Mouse (Mus musculus) neural tube, embryonic 14.5 days (tissue): ENCODE measurements at regions not wholly inside any gene's neighbourhood (a gene's known extent, or its start where the extent isn't known, plus 50 kb on each side); places are given as distances from the start of the nearest gene placed in this dataset.

Source experiments
- ATAC-seq: fragments of 200-750 bp; cut with Nextera tagmentation; 2 replicates; pipeline ENCODE4 v1.8.0; 2017; ENCODE audit warnings: low read depth, mild to moderate bottlenecking, moderate TSS enrichment, moderate library complexity
- H3K27ac ChIP-seq: fragments of 300-500 bp; sonication (generic); 2 replicates; pipeline ENCODE4 v1.5.1; 2014; ENCODE audit warnings: low read depth, mild to moderate bottlenecking, control low read depth, low read length, moderate library complexity, mixed read lengths
- H3K27me3 ChIP-seq: fragments of 300-500 bp; sonication (generic); 2 replicates; pipeline ENCODE4 v1.6.1; 2014; ENCODE audit warnings: low read length; ENCODE audit not compliant: control insufficient read depth, insufficient read depth
- H3K36me3 ChIP-seq: fragments of 300-500 bp; sonication (generic); 2 replicates; pipeline ENCODE4 v1.6.1; 2014; ENCODE audit warnings: low read length, mixed read lengths; ENCODE audit not compliant: control insufficient read depth, insufficient read depth
- H3K4me1 ChIP-seq: fragments of 300-500 bp; sonication (generic); 2 replicates; pipeline ENCODE4 v1.6.1; 2014; ENCODE audit warnings: low read length; ENCODE audit not compliant: control insufficient read depth, insufficient read depth
- H3K4me2 ChIP-seq: fragments of 300-500 bp; sonication (generic); 2 replicates; pipeline ENCODE4 v1.6.1; 2014; ENCODE audit warnings: mild to moderate bottlenecking, low read depth, low read length, control low read depth
- H3K4me3 ChIP-seq: fragments of 300-500 bp; sonication (generic); 2 replicates; pipeline ENCODE4 v1.5.1; 2014; ENCODE audit warnings: low read depth, low read length, control low read depth, mixed read lengths
- H3K9ac ChIP-seq: fragments of 300-500 bp; sonication (generic); replicated peaks from 2 replicates; pipeline ENCODE4 v1.6.1; 2014; ENCODE audit warnings: low read depth, mild to moderate bottlenecking, control low read depth, low read length, mixed read lengths
- H3K9me3 ChIP-seq: fragments of 300-500 bp; sonication (generic); 2 replicates; pipeline ENCODE4 v1.6.1; 2016; ENCODE audit warnings: low read length; ENCODE audit not compliant: control insufficient read depth
- WGBS: fragments of 180-500 bp; shearing (Covaris S2); extraction: QIAGEN DNeasy Blood & Tissue Kit; methylation state at CpG from one replicate; pipeline ENCODE4 v1.1.7; 2014; 5-methylcytosine and 5-hydroxymethylcytosine counted together

- Histone ChIP-seq H3K27me3 (no peaks in the 10 kb centered on the region), H3K4me1 (no peaks in the 10 kb centered on the region), H3K9me3 (no peaks in the 10 kb centered on the region), H3K9ac (no peak overlapping the region), H3K4me3 (no peak overlapping the region), H3K4me2 (no peak overlapping the region), H3K36me3 (no peaks in the 10 kb centered on the region), H3K27ac (no peak overlapping the region)
- no peak; the same call in 1 of the 2 replicates for ATAC-seq
- 50% methylated on average over 1 of the region's 1 CpGs for WGBS
Observed at GRCm38 (mm10) chr11:38886466-38886865, 1650.7 kb upstream of the Tenm2 start.

DNA sequence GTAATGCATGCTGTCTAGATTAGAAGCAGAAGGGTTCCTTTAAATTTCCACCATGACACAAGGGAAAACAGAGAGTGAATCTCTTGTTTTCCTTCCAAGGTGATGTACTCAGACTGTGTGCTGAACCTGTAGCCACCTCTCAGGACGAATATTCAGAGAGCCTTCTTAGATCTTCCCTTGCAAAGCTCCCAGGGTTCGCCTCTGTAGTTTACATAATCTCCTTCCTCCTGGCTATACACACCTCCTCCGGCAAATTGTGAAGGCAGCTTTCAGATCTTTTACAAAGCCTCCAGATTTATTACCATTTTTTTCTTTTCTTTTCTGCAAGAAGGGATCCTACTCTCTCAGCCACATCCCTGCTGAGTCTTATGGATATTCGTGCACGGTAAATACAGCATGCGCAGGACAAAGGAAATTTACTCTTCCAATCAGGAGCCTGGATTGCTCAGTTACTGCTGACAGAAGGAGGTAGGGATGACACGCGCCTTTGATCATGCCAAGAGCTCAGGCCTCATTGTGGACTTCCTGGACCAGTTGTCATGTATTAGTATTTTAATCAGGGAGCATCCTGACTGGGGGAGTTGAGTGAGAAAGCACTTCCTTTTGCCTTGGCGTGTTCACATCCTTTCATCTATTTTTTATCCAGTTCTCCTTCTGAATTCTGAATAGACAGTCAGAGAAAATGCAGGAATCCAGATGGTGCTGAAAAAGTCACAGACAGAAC is 1626.0 kb upstream of the Tenm2 start:
- Histone ChIP-seq H3K4me2 (no peak overlapping the region), H3K9me3 (no peaks in the 10 kb centered on the region), H3K27me3 (no peaks in the 10 kb centered on the region), H3K36me3 (no peaks in the 10 kb centered on the region), H3K27ac (no peak overlapping the region), H3K4me1 (no peaks in the 10 kb centered on the region), H3K4me3 (no peak overlapping the region), H3K9ac (no peak overlapping the region)
- 16% methylated on average over 9 of the region's 9 CpGs for WGBS
- peak; percentile 66; the same call in 1 of the 2 replicates for ATAC-seq

DNA sequence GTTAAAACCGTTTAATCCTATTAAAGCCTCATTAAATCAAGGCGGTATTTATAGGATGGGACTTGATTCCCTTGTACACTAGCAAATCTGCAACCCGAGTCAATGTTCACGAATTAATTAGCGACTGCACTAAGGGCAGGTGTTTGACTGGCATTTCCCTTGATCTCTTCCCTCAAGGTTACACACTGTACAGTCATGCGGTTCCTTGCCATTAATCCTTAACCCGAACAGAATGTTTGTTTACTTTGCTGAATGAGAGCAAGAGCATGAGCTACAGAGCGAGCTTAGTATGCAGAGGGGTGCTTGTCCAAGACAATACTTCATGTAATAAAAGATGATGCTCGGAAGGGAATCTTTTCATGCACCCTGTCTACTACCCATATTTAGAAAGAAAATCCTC is 1620.9 kb upstream of the Tenm2 start:
- Histone ChIP-seq H3K27me3 (no peaks in the 10 kb centered on the region), H3K36me3 (no peaks in the 10 kb centered on the region), H3K4me3 (no peak overlapping the region), H3K27ac (no peak overlapping the region), H3K9me3 (no peaks in the 10 kb centered on the region), H3K4me1 (no peaks in the 10 kb centered on the region), H3K4me2 (no peak overlapping the region), H3K9ac (no peak overlapping the region)
- no peak for ATAC-seq
- 70% methylated on average over 9 of the region's 9 CpGs for WGBS

DNA sequence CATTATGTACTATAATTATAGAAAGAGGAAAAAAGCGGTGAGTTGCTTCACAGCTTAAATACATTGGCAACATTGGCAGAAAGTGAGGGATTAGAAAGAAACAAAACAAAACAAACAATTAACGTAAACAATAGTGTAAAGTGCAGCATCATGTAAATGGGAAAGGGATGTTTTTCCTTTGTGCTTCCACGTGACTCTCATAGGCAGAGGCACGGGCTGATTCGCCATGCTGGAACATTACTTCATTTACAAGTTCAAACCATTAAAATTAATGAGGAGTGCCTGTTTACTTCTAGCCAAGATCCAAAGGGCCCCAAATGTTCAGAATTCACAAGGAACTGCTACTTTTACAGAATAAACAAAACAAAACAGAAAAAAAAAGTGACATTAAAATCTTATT is 1593.4 kb upstream of the Tenm2 start:
- no peak overlapping the region for H3K4me2 ChIP-seq
- H3K9me3 ChIP-seq, result no peaks in the 10 kb centered on the region
- H3K9ac ChIP-seq, result no peak overlapping the region
- no peak for ATAC-seq
- H3K36me3 ChIP-seq, result no peaks in the 10 kb centered on the region
- no peaks in the 10 kb centered on the region for H3K27me3 ChIP-seq
- no peaks in the 10 kb centered on the region for H3K4me1 ChIP-seq
- WGBS, result 60% methylated on average over 5 of the region's 5 CpGs
- no peak overlapping the region for H3K4me3 ChIP-seq
- H3K27ac ChIP-seq, result no peak overlapping the region

DNA sequence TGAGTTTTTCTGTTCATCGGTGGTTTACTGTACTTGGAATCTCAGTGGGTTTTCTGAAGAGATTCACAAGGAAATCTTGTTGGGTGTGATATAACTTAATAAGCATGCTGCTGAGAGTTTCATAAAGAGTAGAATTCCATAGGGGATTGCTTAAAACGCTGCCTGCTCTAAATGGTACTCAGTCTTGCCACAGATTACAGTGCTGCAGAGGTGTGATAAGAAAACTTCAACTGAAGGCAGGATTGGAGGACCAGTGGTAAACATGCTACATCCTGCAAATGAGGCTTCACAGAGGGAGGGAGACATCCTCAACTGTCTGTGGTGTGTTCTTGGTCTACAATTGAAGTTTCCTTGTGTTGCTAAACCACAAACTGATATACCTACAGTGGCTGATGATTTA is 1592.6 kb upstream of the Tenm2 start:
- ATAC-seq, result no peak
- 71% methylated on average over 2 of the region's 2 CpGs for WGBS

DNA sequence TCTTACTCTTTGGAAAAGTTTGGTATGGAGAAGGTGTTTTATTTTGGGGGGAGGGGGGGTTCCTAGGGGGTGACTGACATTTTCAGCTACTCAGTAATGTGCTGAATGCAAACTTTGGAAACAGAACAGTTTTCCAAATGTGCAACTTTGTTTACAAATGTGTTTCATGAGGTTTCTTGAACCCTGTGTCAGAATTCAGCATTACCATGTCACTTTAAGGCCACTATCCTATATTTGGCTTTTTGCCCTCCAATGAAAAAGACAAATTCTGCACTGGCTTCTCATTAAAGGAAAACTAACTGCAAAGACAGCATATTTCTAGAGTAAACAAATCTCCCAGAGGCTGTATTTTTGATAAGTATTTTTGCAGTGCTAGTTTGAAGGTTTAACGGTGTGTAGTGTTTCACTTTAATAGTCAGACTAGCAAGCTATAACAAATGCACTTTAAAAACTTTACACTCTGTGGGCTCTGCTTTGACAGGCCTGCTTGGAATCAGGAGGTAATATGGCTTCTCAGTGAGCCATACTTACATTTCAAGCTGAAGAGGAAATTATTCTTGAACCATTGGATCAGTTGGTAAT is 1589.5 kb upstream of the Tenm2 start:
- WGBS, result 72% methylated on average over 1 of the region's 1 CpGs
- Histone ChIP-seq H3K27me3 (no peaks in the 10 kb centered on the region), H3K4me3 (no peak overlapping the region), H3K4me1 (no peaks in the 10 kb centered on the region), H3K36me3 (no peaks in the 10 kb centered on the region), H3K4me2 (no peak overlapping the region), H3K27ac (no peak overlapping the region), H3K9me3 (no peaks in the 10 kb centered on the region), H3K9ac (no peak overlapping the region)
- no peak for ATAC-seq

More for the DNA sequence above, 1592.6 kb upstream of the Tenm2 start:
- H3K27ac ChIP-seq, result no peak overlapping the region
- H3K4me3 ChIP-seq, result no peak overlapping the region
- H3K36me3 ChIP-seq, result no peaks in the 10 kb centered on the region
- no peaks in the 10 kb centered on the region for H3K9me3 ChIP-seq
- H3K9ac ChIP-seq, result no peak overlapping the region
- H3K4me2 ChIP-seq, result no peak overlapping the region
- no peaks in the 10 kb centered on the region for H3K27me3 ChIP-seq
- no peaks in the 10 kb centered on the region for H3K4me1 ChIP-seq

DNA sequence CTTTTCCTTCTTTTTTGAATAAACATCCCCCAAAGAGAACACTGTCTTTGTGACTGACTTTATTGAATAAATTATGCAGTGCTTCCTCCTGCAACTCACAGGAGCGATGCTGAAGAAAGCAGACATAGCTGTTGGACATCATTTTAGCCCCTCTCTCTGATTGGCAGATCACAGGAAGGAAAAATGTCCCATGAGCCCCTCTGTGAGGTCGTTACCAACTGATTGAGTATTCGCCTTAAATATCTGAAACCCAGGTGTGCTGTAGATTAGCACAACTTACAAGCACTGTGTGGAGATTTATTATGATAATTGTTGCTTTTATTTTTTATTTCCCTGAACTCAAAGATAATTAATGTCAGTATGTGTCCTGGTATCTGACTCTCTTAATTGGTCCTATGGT is 1582.4 kb upstream of the Tenm2 start:
- Histone ChIP-seq H3K4me2 (no peak overlapping the region), H3K27ac (no peak overlapping the region), H3K9me3 (no peaks in the 10 kb centered on the region), H3K27me3 (no peaks in the 10 kb centered on the region), H3K9ac (no peak overlapping the region), H3K4me3 (no peak overlapping the region), H3K4me1 (no peaks in the 10 kb centered on the region), H3K36me3 (no peaks in the 10 kb centered on the region)
- WGBS, result 49% methylated on average over 3 of the region's 3 CpGs
- ATAC-seq, result peak; percentile 21; the same call in 1 of the 2 replicates

GRCm38 (mm10) chr11:38783548-38783947 is 1547.8 kb upstream of the Tenm2 start:
- Histone ChIP-seq H3K4me1 (no peaks in the 10 kb centered on the region), H3K27me3 (no peaks in the 10 kb centered on the region), H3K4me2 (no peak overlapping the region), H3K9me3 (no peaks in the 10 kb centered on the region), H3K27ac (no peak overlapping the region), H3K4me3 (no peak overlapping the region), H3K9ac (no peak overlapping the region), H3K36me3 (no peaks in the 10 kb centered on the region)
- no peak for ATAC-seq
- 72% methylated on average over 4 of the region's 4 CpGs for WGBS

- 72% methylated on average over 1 of the region's 1 CpGs for WGBS
- no peaks in the 10 kb centered on the region for H3K36me3 ChIP-seq
- no peak overlapping the region for H3K27ac ChIP-seq
- H3K9ac ChIP-seq, result no peak overlapping the region
- H3K27me3 ChIP-seq, result no peaks in the 10 kb centered on the region
- H3K4me3 ChIP-seq, result no peak overlapping the region
- H3K9me3 ChIP-seq, result no peaks in the 10 kb centered on the region
- ATAC-seq, result no peak
- no peak overlapping the region for H3K4me2 ChIP-seq
- no peaks in the 10 kb centered on the region for H3K4me1 ChIP-seq
Observed at GRCm38 (mm10) chr11:38779585-38779984, 1543.8 kb upstream of the Tenm2 start.
